Mouse (Mus musculus) CD4-positive helper T cell, adult 2 months (primary cell): ENCODE measurements around the gene Zfp553.

Experiments used
- DNase-seq: peaks from one replicate; pipeline ENCODE4 v3.0.0-alpha.2; 2012; ENCODE audit warnings: low read depth, missing footprints, low spot score

Zfp553 gene

DNA sequence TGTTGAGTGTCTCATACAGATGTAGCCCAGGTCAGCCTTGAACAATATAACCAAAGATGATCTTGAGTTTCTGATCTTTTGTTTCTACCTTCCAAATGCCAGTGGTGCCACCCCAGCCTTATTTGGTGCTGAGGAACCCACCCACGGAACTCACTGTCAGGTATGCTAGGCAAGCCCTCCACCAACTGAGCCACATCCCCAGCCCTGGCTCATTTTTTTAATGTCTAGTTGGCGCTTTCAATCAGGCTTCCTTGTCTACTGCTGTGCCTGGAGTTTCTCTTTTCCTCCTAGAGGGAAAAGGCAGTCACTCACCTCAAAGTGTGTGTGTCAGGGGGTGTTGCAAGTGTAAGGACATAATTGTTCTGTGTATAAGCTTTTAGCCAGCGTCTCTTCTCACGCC lies 38.2 kb downstream of the Zfp553 start:
- DNase-seq: no peak

DNA sequence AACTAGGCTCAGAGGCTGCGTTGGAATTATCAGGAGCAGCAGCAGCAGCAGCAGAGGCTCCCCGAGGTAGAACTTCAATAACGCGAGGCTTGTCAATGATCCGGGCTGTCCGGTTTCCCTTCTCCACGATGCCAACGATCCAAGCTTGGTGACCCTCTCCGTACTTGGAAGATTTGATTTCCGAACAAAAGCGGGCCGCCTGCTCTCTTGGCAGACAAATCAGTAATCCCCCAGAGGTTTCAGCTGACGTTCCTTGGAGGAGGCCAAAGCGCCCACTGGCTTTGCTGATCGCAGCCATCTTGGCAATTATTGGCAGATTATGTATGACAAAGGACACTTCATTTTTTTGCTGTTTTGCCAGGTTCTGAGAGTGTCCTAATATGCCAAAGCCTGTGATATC lies 39.7 kb downstream of the Zfp553 start:
- no peak for DNase-seq

DNA sequence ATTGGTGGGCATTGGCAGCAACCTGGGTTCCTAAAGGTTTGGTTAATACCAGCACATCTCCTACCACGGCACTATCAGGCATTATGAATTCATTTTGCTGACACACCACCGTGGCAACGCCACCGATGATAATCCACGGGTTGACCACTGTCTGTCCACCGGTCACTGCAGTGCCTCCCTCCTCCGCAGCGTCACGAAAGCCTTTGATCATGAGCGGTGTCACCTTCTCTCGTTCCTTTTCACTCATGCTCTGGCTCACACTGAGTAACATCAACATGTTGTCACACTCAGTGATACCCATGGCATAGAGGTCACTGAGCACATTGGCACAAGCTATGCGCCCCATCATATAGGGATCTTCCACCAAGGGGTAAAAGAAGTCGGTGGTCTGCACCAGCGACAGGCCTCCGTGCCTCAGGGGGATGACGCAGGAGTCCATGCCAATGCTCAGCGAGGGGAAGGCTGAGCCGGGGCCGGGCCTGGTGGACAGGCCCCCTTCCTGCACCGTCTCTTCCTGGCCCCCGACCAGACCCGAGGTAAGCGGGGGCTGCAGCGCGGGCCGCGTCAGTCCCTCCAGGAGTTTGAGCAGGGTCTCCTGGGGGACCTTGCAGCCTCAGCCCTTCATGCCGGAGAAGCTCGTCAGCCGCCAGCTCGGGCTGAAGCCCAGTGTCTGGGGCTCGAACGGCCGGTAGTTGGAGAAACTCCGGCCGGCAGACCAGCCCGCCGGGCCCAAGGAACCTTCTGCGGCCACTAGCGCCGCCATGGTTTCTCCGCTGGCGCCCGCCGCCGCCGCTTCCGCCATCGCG lies 40.5 kb downstream of the Zfp553 start:
- peak; percentile 34 for DNase-seq

DNA sequence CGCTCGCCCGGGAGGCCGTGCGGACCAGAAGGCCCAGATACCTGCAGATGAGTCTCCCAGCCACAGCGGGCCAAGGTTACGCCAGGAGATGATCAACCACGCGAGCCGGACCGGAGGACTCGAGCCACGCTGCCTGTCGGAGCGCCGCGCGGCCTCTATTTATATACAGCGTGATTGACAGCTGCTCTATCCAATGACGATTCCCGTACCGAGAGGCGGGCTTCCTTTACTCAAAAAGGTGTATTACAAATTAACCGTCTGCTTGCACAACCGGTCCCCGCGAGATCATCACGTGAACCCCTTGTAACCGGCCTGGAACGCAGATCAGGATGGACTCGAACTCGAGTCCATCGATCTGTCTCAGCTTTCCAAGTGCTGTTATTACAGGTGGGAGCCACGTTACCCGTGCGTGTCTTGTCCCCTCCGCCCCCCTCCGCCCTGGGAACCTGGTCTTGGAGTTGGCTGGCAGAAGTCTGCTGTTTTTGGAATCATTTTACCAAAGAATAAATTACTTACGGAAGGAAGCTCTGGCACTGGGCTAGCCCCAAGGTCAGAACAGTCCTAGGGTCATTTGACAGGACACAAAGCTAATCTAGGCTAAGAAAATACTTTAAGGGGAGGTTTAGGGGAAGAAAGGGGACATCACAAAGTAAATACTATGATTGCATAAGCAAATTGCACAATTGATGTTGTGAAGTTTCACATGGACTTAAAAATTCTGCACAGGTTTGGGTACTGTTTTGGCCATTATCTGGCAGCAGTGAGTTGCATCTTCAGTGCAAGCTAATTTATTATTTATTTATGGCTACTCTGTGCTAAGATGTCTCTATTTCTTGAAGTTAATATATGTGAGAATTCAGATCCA lies 41.3 kb downstream of the Zfp553 start, which contains the start of gene Sephs2:
Sephs2 (minus strand) TSS at position 131 of the 865 bp plus-strand sequence.
- DNase-seq: peak; percentile 96

DNA sequence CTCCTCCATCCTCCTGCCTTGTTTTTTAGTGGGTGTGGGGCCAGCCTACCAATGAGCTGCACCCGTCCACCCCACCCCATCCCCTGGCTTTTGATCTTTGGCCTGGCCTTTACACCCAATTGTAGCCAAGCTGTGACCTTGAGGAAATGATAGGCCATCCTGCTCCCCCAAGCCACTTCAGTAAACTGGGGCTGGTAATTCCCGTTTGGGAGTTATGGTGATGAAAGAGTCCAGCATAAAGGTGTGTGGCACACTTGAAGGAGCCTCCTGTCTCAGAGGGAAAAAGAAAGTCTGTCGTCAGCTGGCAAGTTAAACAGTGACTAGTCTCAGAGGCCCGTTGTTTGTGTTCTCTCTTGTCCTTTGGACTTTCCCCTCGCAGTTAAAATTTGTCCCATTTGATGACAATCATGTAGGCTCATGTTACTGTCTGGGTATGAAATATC lies 43.7 kb downstream of the Zfp553 start:
- DNase-seq: no peak

DNA sequence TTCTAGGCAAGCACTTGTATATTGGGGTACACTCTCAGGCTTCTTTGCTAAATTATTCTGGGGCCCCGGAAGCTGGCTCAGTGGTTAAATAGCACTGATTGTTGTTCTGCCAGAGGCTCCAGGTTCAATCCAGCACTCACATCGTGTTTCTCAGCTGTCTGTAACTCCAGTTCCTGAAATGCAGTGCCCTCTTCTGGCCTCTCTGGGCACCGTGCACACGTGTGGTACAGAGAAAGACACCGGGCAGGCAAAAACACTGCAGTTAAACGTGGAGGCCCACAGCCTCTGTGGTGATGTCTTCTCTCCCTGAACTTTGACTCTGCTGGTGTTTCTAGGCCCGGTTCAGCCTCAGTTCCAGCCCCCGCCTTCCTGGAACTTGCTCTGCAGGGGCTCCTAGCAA lies 45.5 kb downstream of the Zfp553 start:
- DNase-seq: peak; percentile 82

DNA sequence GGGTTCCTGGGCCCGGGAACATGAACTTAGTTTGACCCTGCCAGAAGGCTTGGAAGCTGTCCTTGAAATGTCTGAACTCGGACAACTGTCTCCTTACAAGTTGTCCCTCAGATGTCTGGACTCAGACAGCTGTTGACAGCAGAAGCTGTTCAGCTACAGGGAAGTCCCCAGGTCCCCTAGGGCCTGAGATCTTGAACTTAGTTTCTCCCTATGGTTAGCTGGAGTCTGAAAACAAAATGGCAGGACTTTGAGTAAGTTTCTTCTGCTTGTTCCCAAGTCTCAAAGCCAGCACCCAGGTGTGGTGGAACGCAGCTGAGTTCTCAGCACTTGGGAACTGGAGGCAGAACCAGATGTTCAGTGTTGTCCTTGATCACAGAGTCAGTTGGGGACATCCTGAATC lies 47.2 kb downstream of the Zfp553 start:
- DNase-seq: no peak

DNA sequence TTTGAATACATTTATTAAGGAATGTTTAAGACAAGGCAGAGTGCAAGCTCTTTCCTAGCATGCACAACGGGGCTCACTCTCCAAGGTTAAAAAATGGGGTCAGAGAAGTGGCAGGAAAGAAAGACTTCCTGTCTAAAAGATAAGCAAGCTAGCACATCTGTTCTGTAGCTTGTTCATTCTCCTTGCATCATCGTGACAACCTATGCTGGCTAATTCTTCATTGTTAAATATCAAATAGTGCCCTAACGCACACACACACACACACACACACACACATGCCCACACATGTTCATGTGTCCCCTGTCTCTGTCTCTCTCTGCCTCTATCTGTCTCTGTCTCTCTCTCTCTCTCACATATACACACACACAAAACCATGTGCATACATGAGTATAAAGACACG lies 48.3 kb downstream of the Zfp553 start:
- DNase-seq: peak; percentile 62

DNA sequence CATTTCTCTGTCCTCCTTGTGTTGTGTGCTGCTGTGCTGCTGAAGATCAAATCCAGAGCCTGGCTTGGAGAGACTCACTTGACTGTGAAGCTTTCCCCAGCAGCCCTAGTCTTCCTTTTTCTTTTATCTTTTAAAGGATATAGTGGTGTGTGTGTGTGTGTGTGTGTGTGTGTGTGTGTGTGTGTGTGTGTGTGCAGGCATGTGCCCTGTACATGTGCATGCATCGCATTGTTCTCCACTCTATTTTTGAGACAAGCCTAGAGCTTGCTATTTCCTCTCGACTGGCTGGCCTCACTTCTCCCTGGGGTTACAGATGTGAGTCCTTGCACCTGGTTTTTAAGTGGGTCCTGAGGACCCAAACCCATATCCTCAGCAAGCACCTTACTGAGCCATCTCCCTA lies 49.3 kb downstream of the Zfp553 start:
- no peak for DNase-seq

DNA sequence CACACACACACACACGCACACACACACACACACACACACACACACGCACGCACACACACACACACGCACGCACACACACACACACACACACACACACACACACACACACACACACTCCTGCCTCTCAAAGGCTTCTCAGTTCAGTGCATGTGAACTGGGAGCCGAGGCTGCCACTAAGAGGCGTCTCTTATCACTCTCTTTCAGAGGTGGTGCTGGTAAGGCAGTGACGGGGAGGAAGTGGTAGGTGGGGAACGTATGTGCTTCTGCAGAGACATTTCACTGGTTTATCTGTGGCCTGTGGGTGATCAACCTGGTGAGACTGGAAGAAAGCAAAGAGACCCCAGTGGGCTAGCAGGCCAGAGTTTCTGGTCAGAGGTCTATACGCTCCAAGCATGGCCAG lies 52.3 kb downstream of the Zfp553 start:
- DNase-seq: peak; percentile 93
